Mouse (Mus musculus) cerebellum, postnatal 25 days (tissue): ENCODE data around the gene Tmed6.
"Not testable (repeated sequence)": the region's sequence is repeated elsewhere in the genome, so short reads cannot be mapped to it uniquely, and the experiment has no call there.

Source experiments
- DNase-seq, 2 experiments: peaks; one replicate each; pipeline ENCODE4 v3.0.0; 2021; ENCODE audit warnings: mixed read lengths in 2 of 2

Tmed6 gene

DNA sequence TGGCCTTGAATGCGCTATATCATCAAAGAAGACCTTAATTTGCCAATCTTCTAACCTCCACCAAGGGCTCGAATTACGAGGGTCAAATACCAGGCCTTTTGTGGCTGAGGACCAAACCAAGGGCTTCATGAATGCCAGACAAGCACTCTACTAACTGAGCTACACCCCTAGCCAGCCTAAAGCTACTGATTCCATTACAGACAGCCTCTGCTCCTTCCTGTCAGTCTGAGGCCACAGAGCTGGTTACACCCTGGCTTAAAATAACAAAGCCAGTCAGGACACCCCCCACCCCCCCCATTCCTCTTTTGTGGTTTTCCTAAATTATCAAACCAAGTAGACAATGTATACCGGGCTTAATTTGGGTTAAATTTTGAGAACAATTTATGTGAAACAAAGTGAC lies 8.3 kb upstream of the Tmed6 start:
- no peak for DNase-seq

DNA sequence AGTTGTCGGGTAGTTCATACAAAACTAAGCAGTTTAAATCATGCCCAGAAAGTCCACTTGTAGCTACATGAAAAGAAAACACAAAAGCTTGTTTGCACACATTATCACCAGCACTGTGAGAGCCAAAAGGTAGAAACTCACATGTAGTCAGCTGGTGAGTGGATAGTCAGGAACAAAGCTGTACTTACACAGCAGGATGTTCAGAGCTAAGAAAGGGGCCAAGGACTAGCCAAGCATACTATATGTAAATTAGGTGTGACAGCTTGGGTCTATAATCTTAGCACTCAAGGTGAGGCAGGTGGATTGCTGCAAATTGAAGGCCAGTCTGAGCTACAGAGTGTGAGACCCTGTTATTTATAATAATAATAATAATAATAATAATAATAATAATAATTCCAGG lies 2.8 kb downstream of the Tmed6 start:
- DNase-seq = no peak

DNA sequence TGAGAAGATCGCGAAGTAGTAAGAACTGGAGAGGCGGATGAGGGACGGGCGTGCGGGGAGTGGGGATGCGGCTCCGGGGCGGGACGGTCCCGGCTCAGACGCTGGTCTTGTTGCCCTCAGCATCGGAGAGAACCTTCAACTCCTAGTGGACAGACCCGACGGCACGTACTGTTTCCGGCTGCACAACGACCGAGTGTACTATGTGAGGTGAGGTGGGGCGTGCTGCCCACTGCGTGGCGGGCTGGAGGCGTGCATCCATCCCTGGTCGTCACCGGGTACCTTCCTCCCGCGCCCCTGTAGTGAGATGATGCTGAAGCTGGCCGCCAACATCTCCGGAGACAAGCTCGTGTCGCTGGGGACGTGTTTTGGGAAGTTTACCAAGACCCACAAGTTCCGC lies 8.5 kb downstream of the Tmed6 start:
- DNase-seq = no peak

DNA sequence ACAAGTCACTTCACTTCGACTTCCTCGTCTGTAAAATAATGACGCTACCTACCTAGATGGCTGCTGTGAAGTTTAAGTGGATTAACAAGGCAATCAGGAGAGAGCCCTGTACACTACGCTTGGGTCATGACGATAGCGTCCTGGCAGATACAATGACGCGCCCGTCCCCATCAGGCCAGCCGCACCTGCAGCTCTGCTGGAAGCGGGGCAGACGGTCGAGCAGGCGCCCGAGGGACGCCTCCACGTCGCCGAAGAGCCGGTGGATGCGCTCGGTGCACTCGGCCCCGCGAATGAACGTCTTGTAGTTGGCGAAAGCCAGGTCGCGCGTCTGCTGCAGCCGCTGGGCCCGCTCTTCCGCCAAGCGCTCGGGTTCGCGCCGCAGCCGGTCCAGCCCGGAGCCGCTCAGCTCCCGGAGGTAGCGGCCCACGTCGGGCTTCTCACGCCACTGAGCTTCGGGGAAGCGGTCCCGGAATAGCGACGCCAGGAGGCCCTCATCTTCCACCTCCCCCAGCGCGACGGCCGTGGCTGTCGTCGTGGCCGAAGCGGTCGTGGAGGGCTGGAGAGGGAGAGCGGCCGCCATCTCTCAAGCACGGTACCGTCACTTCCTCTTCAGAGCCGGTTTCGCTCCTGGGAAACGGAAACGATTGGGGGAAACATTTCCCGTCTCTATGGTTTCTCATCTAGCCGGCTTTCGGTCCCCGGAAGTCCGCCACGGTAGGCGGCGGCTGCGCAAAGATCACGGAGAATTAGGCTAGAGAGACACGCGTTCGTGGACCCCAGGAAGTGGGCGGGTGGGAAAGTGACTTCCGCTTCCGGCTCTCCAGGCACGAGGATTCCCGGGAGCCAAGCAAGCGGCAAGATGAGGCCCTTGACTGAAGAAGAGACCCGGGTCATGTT lies 9.1 kb downstream of the Tmed6 start, which contains the start of the genes Cog8 and Nip7:
TSS of gene Cog8 (minus strand) at position 614 of the 897 bp plus-strand sequence.
TSS of gene Nip7 (plus strand) at position 802 of the 897 bp plus-strand sequence.
- peak; percentile 96 for DNase-seq

DNA sequence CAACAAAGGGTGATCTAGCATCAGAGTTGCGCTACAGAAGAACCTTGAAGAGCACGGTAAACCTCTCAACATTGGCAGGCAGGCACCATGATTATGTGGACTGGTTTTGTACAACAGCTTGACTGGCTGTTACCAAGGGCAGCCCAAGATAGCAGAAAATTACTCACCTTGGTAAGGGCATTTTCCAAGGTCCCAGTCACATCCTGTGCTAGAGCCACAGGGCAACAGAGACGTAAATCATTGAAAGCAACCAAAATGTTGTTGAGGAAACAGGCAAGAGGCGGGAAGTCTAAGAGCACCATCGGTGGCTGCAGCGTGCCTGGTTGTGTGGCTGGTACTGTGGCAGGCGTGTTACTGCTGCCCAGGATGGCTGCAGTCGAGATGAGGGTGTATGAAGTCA lies 13.4 kb downstream of the Tmed6 start:
- DNase-seq = no peak

DNA sequence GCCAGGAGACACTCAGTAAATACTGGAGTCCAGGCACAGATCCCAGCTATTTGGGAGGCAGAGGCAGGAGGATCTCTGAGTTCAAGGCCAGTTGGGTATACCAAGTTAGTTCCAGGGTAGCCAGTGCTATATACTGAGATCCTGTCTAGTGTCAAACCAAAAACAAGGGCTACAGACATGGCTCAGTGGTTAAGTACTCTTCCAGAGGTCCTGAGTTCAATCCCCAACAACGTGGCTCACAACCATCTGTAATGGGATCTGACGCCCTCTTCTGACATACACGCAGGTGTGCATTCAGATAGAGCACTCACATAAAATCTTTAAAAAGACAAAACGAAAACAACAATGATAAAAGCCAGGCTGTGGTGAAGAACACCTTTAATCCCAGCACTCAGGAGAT lies 16.0 kb downstream of the Tmed6 start:
- DNase-seq = no peak

DNA sequence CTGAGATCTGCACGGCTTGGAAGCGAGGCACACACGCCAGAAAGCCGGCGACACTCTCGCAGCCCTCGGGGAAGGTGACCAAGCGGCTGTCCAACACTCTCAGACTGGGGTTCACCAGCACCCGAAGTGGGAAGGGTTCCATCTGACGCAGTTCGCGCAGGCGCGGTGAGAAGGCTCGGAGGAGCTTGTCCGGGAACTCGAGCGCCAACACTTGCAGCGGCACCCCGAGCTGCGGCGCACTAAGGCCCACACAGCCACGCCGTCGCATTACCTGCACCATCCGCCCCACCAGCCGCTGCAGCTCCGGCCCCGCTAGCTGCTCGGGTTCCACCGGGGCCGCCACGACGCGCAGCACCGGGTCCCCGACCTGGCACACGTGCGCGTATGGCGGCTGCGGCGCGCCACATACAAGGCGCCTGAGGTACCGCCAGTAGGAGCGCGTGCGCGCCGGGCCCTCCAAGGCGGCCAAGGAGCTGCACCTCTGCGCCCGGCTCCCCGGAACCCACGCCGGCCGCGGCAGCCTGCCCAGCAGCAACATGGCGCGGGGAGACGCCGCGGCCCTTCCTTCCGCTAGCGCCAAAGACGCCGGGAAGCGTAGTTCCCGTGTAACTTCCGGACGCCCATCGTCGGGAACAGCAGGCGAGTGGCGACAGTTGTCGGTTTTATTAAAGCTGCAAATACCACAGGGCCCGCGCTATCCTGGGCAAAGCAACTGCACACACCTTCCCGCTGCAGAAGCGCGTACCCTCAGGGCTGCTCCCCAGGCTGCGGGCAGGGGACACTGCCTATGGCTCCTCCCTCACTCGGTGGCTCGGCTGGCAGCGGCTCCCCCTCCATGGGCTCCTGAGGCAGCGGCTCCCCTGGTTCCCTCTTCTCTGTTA lies 17.1 kb downstream of the Tmed6 start, which contains the start of gene Pdf:
TSS of gene Pdf (minus strand) at position 554 of the 881 bp plus-strand sequence.
- DNase-seq = peak; percentile 86 to 90

DNA sequence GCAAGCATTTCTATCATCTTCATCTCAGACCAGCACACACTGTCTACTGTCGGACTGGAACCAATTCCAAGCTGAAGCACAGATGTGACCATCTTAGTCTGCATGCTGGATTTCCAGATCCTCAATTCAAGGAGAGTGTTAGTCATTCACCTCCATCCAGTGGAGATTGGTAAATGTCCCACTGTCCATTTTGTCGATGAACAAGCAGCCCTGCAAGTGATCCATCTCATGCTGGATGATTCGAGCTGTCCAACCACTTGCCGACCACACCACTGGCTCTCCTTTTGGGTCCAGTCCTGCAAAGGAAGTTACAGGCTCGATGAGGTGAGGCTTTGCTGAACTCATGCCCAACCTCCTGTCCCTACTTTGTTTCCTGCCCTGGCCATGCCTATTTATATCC lies 18.5 kb downstream of the Tmed6 start:
- DNase-seq = no peak

DNA sequence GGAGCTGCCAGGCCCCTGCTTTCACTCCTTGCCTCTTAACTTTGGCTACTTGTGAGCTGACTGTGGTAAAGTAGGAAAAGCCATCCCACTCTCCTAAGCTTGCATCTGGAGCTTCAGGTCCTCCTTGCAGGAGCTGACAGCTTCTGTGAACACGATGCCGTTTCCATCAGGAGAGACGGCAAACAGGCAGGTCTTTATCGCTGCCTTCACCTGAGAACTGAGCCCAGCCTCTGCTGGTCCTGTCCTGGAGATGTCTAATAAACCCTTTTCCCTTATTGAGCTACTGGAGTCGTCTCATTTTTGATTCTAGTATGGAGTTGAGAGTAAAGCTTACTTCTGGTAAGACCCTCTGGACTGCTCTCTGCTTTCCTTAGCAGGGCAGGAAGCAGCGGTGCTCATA lies 20.0 kb downstream of the Tmed6 start:
- DNase-seq = no peak

DNA sequence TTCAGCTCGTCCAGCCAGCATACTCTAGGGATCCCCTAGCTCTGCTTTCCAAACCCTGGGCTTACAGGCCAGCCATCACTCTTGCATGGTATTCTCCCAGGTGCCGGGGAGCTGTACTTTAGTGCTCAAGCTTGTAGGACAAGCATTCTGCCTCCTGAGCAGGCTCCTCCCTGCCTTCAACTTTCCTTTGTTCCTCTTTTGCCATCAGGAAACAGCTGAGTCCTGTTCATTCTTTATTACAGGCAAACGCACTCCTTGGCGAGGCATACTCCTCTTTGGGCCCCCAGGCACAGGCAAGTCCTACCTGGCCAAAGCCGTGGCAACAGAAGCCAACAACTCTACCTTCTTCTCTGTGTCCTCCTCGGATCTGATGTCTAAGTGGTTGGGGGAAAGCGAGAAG lies 24.8 kb downstream of the Tmed6 start:
- no peak for DNase-seq

DNA sequence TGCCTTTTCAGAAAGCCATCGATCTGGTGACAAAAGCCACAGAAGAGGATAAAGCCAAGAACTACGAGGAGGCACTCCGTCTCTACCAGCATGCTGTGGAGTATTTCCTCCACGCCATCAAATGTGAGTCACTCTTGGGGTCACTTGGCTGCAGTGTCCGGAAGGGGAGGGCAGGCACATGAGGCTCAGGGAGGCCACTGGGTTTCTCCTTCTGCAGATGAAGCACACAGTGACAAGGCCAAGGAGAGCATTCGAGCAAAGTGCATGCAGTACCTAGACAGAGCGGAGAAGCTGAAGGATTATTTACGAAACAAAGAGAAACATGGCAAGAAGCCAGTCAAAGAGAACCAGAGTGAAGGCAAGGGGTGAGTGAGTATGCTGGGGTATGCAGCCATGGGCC lies 28.8 kb downstream of the Tmed6 start:
- peak in 1 of 2 experiments; percentile 41 for DNase-seq

DNA sequence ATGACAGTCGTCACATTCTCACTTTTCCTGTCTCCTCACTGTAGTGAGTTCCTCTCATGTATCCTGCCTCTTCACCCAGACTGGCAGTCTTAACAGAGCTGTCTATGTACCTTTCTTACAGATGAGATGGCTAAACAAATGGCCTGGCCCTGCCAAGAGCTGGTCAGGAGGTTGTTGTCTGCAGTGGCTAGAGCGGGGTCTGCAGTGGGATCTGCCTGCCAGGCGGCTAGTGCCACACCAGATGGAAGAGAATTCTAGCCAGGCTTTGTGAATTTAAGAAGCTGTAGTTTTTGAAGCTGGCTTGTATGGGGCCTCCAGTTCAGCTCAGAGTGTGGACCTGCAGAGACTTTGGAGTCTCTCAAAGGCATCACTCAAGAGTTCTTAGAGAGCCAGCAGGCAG lies 29.8 kb downstream of the Tmed6 start:
- DNase-seq = no peak

DNA sequence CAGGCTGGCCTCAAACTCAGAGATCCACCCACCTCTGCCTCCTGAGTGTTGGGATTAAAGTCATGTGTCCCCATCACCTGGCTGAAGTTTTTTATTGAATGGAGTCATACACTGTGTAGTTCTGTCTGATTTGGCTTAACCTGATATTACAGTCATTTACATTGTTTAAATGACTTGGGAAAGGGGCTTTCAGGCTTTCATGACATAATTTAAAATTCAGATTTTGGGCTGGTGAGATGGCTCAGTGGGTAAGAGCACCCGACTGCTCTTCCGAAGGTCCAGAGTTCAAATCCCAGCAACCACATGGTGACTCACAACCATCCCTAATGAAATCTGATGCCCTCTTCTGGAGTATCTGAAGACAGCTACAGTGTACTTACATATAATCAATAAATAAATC lies 31.8 kb downstream of the Tmed6 start:
- DNase-seq = not testable (repeated sequence)

DNA sequence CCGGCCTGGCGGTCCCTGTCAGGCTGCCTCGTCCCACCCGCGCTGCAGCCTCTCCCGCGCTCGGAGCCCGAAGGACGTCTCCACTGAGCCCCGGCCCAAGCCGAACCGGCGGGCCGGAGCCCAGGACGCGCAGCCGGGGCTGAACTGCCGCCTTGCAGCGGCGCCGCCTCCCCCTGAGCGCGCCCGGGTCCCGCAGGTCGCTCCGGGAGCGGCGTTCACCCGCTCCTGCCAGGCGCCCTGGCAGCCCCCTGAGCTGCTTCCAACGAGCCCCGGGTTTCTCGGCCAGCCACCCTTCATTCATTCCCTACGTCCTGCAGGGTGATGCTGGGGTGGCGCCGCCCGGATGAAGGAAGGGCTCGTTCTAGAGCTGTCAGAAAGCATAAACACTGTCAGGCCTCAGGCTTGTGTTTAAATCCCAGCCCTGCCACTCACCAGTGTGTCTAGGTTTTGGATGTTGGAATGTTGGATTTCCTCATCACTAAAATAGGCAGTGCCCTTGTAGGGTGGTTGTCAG lies 33.8 kb downstream of the Tmed6 start:
- no peak for DNase-seq

DNA sequence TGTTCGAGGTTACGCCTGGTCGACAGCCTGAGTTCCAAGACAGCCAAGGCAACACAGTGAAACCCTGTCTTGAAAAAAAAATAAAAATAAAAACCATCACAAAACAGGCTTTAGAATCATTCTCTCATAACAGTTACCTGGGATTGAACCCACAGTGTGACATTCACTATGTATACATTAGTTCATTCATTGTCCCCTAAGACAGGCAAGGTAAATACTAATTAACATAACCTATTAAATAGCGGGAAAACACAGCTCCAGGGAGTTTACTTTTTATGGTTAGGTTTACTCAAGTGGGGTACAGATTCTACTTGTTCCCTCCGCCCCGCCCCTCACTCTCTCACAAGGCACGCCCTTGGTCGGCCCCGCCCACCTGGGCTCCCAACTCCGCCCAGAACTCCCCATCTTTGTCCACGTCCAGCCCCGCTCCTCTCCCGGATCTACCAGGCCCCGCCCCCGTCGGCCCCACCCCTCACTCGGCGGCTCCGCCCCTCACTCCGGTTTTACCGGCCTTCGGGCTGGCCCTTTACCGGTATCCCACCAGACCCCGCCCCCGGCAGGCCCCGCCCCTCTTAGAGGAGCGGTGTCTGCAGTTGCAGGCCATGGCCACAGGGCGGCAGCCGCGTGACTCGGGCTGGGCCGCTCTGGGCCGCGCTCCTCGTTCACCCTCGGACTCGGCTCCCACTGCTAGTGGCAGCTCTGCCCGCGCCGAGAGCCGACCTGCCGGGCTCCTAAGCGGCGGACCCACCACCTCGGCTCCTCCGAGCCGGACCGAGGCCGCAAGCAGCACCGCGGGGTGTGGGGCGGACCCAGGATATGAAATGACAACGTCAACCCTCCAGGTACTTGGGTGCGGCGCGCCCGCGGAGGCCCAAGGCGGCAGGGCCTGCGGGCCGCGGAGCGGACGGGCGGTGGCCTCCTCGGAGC lies 34.5 kb downstream of the Tmed6 start, which contains the start of gene Vps4a:
TSS of gene Vps4a (plus strand) at position 573 of the 927 bp plus-strand sequence.
- DNase-seq = peak; percentile 98

DNA sequence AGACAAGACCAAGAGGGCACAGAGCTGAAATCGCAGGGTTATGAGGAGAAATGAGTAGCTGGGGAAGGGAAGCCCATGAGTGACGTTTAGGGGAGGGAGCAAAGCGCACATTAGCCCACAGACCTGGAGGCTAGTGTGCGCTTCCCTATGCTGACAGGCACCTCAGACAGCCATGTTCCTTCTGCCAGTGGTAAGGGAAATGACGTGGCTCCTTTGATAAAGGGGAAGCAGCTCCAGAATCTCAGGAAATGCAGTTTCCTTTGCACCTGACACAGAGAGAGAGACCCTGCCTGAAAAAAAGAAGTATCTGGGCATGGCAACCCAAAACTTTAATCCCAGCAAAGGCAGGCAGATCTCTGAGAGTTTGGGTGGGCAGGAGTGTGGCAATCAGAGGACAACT lies 35.4 kb downstream of the Tmed6 start:
- no peak for DNase-seq

DNA sequence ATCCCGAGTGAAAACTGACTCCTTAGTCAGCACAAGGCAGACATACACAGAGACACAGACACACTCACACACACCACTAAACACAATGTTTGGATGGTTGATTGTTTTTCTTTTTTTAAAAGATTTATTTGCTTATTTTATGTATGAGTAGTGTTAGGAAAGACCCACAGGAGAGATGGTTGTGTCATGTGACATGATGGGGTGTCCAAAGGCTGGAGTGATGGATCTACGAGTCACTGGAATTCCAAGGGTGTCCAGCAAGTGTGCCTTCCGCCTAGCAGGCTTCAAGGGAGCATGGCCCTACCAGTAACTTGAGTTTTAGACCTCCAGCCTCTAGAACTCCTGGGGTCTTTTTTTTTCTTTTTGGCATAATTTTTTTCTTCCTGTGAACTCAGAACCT lies 36.1 kb downstream of the Tmed6 start:
- DNase-seq = no peak

DNA sequence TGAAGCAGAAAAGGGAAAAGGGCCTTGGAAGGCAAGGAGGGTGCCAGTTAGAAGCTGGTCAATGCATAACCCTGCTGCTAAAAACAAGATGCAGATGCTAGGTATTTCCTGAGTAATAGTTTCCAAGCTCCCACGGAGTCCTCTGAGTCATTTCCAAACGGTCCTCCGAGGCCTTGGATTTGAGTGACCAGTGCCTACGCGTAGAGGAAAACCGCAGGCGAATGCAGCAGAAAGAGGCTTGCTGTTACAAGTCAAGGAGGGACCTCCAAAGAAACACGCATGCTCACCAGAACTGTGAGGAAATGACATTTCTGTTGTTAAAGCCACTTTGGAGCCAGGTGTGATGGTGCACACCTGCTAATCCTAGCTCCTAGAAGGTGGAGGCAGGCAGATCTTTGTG lies 42.0 kb downstream of the Tmed6 start:
- DNase-seq = no peak

DNA sequence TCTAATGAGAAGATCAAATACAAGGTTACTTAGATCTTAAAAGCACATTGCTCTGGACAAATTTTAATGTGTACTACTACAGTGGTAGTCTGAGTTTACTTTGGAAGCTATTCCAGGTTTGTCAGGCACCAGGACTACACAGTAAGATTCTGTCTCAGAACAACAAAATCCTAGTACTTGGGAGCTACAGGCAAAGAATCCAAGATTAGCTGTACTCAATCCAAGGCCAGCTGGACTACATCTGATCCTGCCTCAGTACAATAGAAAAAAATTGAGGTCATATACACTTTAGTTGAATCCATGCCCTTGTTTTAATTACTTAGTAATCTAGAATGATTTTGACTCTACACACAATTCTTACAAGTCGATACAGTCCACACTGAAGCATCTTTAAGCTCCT lies 50.5 kb downstream of the Tmed6 start:
- DNase-seq = no peak

DNA sequence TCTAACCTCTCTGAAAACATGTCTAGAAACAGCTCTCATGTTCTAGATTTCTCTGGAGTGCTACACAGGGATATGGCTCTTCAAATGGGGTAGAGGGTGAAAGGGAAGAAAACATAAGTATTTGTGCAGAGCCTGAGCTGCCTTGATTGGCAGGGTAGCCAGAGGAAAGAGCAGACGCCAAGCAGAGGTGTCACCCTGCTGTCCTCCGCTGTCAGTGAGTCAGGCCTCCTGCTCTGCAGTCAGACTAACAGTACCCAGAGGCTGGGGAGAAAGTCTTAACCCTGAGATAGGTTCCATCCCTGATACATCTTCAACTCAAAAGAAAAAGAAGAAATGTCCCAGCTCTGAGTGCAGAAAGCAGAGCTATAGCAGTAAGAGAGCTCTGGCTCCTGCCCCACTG lies 52.8 kb downstream of the Tmed6 start:
- DNase-seq = no peak
